Mouse (Mus musculus) neutrophil, adult 5-6 weeks (primary cell): ENCODE results near the gene Dcdc2a. TPM values are rescaled to one million over a fixed set of nuclear protein-coding genes. Genes with fewer than 3 reads are reported as not detected.

ENCODE experiments used
- ATAC-seq: fragments of 151-379, 151-347 bp; 2 replicates; pipeline ENCODE4 v1.8.0; 2017; ENCODE audit warnings: mild to moderate bottlenecking, moderate TSS enrichment; ENCODE audit not compliant: insufficient number of reproducible peaks, poor library complexity, low FRiP score, severe bottlenecking; ENCODE audit errors: extremely low read depth
- total RNA-seq: library from RNA; stranded (forward); fragments of 200-1000 nt; gene quantifications from 2 replicates; pipeline ENCODE4 v1.2.3, GENCODE M21; 2017

Gene Dcdc2a
- total RNA-seq, 1 experiment from 2014 or later = not detected

- ATAC-seq = no peak
Observed at GRCm38 (mm10) chr13:25150861-25151260, 95.1 kb downstream of the Dcdc2a start.

GRCm38 (mm10) chr13:25159917-25160316, 104.1 kb downstream of the Dcdc2a start:
- no peak for ATAC-seq

- no peak for ATAC-seq
Observed at GRCm38 (mm10) chr13:25160804-25161203, 105.0 kb downstream of the Dcdc2a start.

GRCm38 (mm10) chr13:25162594-25162993, 106.8 kb downstream of the Dcdc2a start:
- ATAC-seq = no peak

GRCm38 (mm10) chr13:25168891-25169290, 113.1 kb downstream of the Dcdc2a start:
- no peak for ATAC-seq

GRCm38 (mm10) chr13:25177835-25178234, 122.0 kb downstream of the Dcdc2a start:
- ATAC-seq = no peak

GRCm38 (mm10) chr13:25178236-25179001, 122.6 kb downstream of the Dcdc2a start:
- ATAC-seq = no peak

- ATAC-seq = no peak
Observed at GRCm38 (mm10) chr13:25186436-25187325, 130.9 kb downstream of the Dcdc2a start.

GRCm38 (mm10) chr13:25187326-25187710, 131.5 kb downstream of the Dcdc2a start:
- ATAC-seq = no peak

GRCm38 (mm10) chr13:25189419-25190144, 133.8 kb downstream of the Dcdc2a start:
- no peak for ATAC-seq

- no peak for ATAC-seq
Observed at GRCm38 (mm10) chr13:25190218-25190617, 134.4 kb downstream of the Dcdc2a start.

GRCm38 (mm10) chr13:25195706-25196105, 139.9 kb downstream of the Dcdc2a start:
- no peak for ATAC-seq

- no peak for ATAC-seq
Observed at GRCm38 (mm10) chr13:25199916-25200315, 144.1 kb downstream of the Dcdc2a start.

- no peak for ATAC-seq
Observed at GRCm38 (mm10) chr13:25206950-25207349, 151.1 kb downstream of the Dcdc2a start.

- ATAC-seq = no peak
Observed at GRCm38 (mm10) chr13:25218394-25218793, 162.6 kb downstream of the Dcdc2a start.

GRCm38 (mm10) chr13:25220186-25220787, 164.5 kb downstream of the Dcdc2a start:
- no peak for ATAC-seq

GRCm38 (mm10) chr13:25251893-25252292, 196.1 kb downstream of the Dcdc2a start:
- ATAC-seq = no peak

GRCm38 (mm10) chr13:25254478-25255263, 198.9 kb downstream of the Dcdc2a start:
- ATAC-seq = no peak
